Mouse (Mus musculus): Measurements from ENCODE around the gene Elf5.

Elf5 gene

DNA sequence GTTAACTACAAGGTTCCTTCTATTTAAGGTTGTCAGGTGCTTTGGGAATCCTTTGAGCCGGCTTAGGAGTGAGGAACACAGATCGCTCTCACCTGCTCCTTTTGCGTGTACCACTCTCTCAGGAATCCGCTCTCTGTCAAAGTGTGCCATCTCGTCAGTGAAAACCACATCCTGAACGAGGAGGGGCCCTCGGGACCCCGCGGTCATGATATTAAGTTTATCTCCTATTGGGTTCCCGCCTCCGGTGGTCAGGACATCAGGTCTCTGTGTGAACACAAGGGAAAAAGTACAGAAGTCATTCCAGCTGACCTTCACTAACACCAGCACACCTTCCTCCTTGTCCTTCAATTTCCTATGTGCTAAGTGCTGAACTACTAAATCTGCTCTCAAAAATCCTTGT is 65.2 kb downstream of the Elf5 start:
- no peak for DNase-seq (ENCODE audit: low spot score)

- DNase-seq (ENCODE audit: low spot score): no peak
These were observed 66.0 kb downstream of the Elf5 start for GRCm38 (mm10) chr2:103477456-103477855.

DNA sequence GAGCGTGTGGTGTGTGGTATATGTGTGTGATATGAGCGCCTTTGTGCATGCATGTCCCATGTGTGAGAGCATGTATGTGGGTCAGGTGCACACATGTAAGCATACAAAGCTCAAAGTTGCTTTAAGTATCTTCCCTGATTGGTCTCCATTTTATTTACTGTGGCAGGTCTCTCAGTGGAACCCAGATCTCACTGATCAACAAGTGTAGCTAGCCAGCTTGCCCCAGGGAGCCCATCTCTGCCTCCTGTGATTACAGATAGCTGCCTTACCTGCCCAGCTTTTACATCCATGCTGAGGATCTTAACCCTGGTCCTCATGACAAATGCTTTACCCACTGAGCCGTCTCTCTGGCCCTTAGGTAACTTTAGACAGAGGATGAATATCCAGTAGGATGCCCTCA is 66.8 kb downstream of the Elf5 start:
- no peak for DNase-seq (ENCODE audit: low spot score)

DNA sequence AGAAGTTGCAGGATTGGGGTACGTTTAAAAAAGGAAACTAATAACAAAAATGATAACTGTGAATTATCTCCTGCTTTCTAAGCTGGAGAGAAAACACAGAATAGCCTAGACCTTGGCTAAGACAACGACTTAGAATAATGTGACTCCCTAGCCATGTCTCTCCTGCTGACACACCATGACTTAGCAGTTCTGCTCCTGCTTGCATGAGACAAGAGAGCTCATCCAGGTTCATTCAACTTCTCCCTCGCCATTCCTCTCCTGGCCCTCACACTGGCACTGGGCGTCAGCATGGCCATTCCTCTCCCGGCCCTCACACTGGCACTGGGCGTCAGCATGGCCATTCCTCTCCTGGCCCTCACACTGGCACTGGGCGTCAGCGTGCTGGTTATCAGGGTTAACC is 68.8 kb downstream of the Elf5 start:
- DNase-seq (ENCODE audit: low spot score): no peak

GRCm38 (mm10) chr2:103480871-103481270 is 69.4 kb downstream of the Elf5 start:
- DNase-seq (ENCODE audit: low spot score): no peak

DNA sequence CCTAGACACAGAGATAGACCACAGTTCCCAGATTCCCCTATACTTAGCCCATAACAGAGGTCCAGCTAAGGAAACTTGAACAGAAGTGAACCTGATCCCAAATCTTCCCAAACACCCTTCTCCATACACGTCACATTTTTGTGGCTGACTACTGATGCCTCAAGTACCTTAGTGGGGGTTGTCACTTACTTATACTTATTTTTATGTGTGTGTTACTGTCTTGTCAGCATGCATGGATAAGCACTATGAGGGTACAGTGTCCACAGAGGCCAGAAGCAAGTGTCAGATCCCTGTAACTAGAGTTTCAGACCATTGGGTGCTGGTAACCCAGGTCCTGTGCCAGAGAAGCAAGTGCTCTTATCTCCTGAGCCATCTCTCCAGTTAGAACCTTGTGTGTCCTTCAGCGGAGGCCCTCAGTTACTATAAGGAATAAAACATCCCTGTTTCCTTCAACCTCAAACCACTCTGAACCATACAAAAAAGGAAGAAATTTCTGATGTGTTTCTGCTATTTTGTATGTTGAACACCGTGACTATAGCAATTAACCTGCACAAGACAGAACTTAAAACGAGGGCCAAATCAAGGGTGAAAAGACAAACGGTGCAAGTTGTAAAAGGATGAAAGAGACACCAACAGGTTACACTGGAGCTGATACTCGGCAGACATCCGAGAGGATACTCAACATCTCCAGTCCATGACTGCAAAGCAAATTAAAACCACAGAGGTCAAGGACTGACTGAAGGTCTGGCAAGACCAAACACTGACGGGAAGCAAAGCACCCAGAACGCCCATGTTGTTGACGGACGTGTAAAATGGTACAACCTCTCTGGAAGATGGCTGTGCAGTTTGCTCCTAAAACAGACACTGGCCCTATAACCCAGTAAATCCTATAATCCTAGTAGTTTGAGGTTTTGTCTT is 70.1 kb downstream of the Elf5 start:
- DNase-seq (ENCODE audit: low spot score): no peak

- no peak for DNase-seq (ENCODE audit: low spot score)
These were observed 71.9 kb downstream of the Elf5 start for GRCm38 (mm10) chr2:103483289-103483985.

GRCm38 (mm10) chr2:103483986-103484520 is 72.6 kb downstream of the Elf5 start:
- DNase-seq (ENCODE audit: low spot score): no peak

DNA sequence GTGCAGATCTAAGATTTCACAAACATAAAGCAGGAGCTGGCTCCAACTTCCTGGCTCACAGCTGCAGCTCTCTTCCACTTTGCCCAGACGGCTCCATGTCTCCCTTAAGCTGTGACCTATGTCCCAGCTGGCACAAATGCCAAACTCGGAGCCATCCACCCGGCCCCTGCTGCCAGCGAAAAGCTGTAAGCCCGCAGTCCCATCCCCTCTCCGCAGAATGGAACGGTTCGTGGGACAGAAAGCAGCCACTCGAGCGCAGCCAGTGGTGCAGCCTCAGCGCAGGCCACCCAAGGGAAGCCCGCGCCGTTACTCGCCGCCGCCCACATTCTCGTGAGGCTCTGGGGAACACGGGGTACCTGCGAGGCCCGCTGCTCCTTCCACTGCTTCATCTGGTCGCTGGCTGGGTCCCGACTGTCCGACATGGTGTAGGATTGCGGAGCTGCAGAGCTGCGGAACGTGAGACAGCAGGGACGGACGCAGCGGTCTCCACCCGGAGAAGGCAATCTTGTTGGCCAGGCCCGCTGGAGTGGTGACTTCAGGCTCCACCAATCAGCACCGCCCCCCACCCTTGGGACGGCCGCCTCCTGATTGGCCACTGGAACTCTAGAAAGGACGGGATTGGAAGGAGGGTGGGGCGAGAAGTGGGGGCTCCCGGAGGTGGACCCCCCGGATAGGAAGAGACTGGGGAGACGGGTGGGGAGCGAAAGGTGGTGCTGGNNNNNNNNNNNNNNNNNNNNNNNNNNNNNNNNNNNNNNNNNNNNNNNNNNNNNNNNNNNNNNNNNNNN is 73.3 kb downstream of the Elf5 start, which contains the start of gene Cat:
Gene Cat (minus strand): TSS at position 544 of the 785 bp plus-strand sequence.
- peak; percentile 94 for DNase-seq (ENCODE audit: low spot score)

DNA sequence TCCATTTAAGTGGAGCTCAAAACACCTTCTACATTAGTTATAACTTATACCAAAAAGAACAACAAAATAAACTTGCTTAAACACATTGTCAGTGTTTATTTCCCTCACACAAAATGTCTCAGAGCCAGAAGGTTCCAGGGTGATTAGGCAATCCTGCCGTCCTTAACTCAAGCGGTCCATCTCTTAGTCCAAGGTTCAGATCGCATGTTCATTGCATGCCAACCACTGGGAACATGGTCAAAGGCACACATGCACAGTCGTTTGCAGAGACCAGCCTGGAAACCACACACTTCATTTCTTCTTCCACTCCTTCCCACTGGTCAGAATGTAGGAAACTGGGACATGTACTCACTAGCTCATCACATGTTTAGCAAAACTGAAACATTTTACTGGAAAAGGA is 81.0 kb downstream of the Elf5 start:
- DNase-seq (ENCODE audit: low spot score): no peak

DNA sequence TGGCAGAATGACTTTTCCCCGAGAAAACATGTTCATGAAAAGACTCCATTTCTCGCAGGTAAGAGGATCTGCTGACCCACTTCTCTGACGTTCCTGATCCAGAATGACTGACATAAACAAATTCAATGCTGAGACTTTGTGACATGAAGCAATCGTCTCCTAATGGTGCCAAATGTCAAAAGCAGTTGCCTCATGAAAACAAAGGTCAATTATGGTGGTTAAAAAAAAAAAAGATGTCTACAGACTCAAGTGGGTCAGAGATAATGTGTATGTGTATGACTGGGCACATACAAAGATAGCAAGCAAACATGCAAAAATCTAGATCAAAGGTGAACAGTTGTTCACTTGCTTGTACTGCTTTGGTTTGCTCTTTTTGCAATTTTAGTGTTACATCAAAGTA is 82.3 kb downstream of the Elf5 start:
- no peak for DNase-seq (ENCODE audit: low spot score)

DNA sequence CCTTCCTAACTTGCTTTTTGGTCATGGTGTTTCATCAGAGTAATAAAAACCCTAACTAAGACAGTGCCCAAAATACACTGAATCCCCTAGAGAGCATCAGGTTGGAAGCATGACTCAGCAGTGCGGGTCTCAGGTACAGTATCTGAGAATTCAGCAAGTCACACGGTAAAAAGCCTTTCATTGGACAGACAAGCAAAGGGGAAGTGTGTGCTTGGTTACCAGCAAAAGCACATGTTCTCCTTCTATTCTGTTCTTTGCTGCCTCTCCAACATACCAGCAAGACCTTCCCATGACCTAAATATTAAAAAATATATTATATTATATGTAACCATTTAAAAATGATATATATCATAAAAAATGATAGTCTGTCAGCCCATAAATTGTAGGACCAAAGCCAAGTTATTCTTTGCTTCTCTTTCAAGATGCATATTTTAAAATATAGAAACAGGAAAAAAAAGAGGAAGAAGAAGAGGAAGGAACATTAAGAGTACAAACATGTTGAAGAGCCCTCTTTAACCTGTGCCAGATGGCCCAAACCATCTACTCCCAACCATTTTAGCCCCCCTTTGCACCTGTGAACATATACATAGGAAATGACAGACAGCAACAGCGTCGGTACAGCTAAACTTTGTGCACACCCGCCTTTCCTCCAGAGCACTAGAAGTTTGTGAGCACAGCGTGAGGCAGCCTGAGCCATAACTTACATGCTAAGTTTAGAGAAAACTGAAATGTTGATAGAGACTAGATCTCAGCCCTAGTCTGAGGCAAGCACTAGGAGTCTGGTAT is 84.3 kb downstream of the Elf5 start:
- no peak for DNase-seq (ENCODE audit: low spot score)
